ENCODE assay signal across 11 mouse cellular contexts in genomic region chr2:72390474-72390873, GRCm38 (mm10).
DNase-seq lines count a peak whose midpoint lies in the region; ATAC-seq and TF ChIP-seq lines count a peak whose summit lies in the region.
"Had no signal": no experiment of that assay in that cellular context is flagged by ENCODE, and none has a peak within 500 bp of the region (broad histone marks: within the 10 kb centered on the region; RNA-seq: fewer than 3 reads in every experiment).

No protein-coding gene starts in this region.

- 0 out of 2 replicates have a peak, but pooled peaks cover 4% of the 10 kb centered on the region for H3K9me3 ChIP-seq in midbrain, embryonic 14.5 days (ENCODE audit: control insufficient read depth, low read length)
- H3K9me3 ChIP-seq in midbrain, embryonic 10.5 days (replicated peaks) = 0 out of 2 replicates have a peak, but pooled peaks cover 3% of the 10 kb centered on the region
- no peaks in the 10 kb centered on the region for H3K9me3 ChIP-seq in liver, postnatal 0 days (ENCODE audit: low read length)
- H3K9me3 ChIP-seq: limb, embryonic 15.5 days; neural tube, embryonic 12.5 days had no signal

- no peak for TF ChIP-seq CTCF in liver, postnatal 0 days (IDR thresholded peaks at IDR 0.05; ENCODE audit: low read depth)

- TF ChIP-seq EP300 in liver, postnatal 0 days (IDR thresholded peaks at IDR 0.05; ENCODE audit: low read depth) = no peak

- H3K4me2 ChIP-seq in midbrain, embryonic 14.5 days (ENCODE audit: low read length) = no peak overlapping the region
- H3K4me2 ChIP-seq in liver, postnatal 0 days (ENCODE audit: low read depth, low read length) = no peak overlapping the region
- H3K4me2 ChIP-seq: limb, embryonic 15.5 days; neural tube, embryonic 12.5 days had no signal

- H3K36me3 ChIP-seq in midbrain, embryonic 14.5 days (ENCODE audit: control insufficient read depth, insufficient read depth, low read length) = no peaks in the 10 kb centered on the region
- no peaks in the 10 kb centered on the region for H3K36me3 ChIP-seq in midbrain, embryonic 10.5 days
- H3K36me3 ChIP-seq in liver, postnatal 0 days (replicated peaks; ENCODE audit: insufficient read depth, low read length) = no peaks in the 10 kb centered on the region
- H3K36me3 ChIP-seq: limb, embryonic 15.5 days; neural tube, embryonic 12.5 days had no signal

- no peak overlapping the region for H3K4me3 ChIP-seq in midbrain, embryonic 14.5 days (replicated peaks; ENCODE audit: low read depth, low read length)
- no peak overlapping the region for H3K4me3 ChIP-seq in midbrain, embryonic 10.5 days
- H3K4me3 ChIP-seq in liver, postnatal 0 days (ENCODE audit: low read depth, low read length) = no peak overlapping the region
- H3K4me3 ChIP-seq: limb, embryonic 15.5 days; neural tube, embryonic 12.5 days had no signal

- H3K27ac ChIP-seq in midbrain, embryonic 14.5 days (replicated peaks; ENCODE audit: low read depth, low read length) = 0 out of 2 replicates have a peak overlapping the region, but pooled peaks have one; percentile 52
- no peak overlapping the region for H3K27ac ChIP-seq in midbrain, embryonic 10.5 days (replicated peaks)
- no peak overlapping the region for H3K27ac ChIP-seq in liver, postnatal 0 days (ENCODE audit: low read depth)
- H3K27ac ChIP-seq: limb, embryonic 15.5 days; neural tube, embryonic 12.5 days had no signal

- intact Hi-C loops in gastrocnemius, postnatal 14 days (cut with DNase I; ENCODE audit: low total_unique reads) = no loop called here
- intact Hi-C loops in heart, postnatal 10 days (cut with DNase I) = loop anchor here (1.0 to 10.0 kb wide), 3 partner anchors 92 to 356 kb away; no protein-coding TSS in a partner anchor

- no peaks in the 10 kb centered on the region for H3K27me3 ChIP-seq in midbrain, embryonic 14.5 days (ENCODE audit: control insufficient read depth, insufficient read depth, low read length)
- no peaks in the 10 kb centered on the region for H3K27me3 ChIP-seq in midbrain, embryonic 10.5 days (ENCODE audit: low read depth, poor library complexity, severe bottlenecking)
- no peaks in the 10 kb centered on the region for H3K27me3 ChIP-seq in liver, postnatal 0 days (ENCODE audit: insufficient read depth, low read length)
- H3K27me3 ChIP-seq: CH12.LX; limb, embryonic 15.5 days; neural tube, embryonic 12.5 days had no signal

- DNase-seq in midbrain, embryonic 14.5 days = no peak
- no peak for DNase-seq in midbrain, embryonic 10.5 days (ENCODE audit: low spot score)
- peak; percentile 63 for DNase-seq in gastrocnemius, postnatal 14 days
- DNase-seq in heart, postnatal 10 days = peak; percentile 69 to 70
- peak; percentile 32 to 59 for DNase-seq in kidney, postnatal 4 days
- no peak for DNase-seq in liver, postnatal 0 days
- DNase-seq in cerebellum, adult 11 months = no peak

- peaks cover 4% of the 10 kb centered on the region for H3K4me1 ChIP-seq in midbrain, embryonic 14.5 days (ENCODE audit: control insufficient read depth, insufficient read depth, low read length)
- H3K4me1 ChIP-seq in midbrain, embryonic 10.5 days = peaks cover 13% of the 10 kb centered on the region; the same call in 1 of the 2 replicates
- H3K4me1 ChIP-seq in liver, postnatal 0 days (ENCODE audit: insufficient read depth) = no peaks in the 10 kb centered on the region
- H3K4me1 ChIP-seq: neural tube, embryonic 12.5 days had no signal

- H3K9ac ChIP-seq in midbrain, embryonic 14.5 days (replicated peaks; ENCODE audit: low read length) = no peak overlapping the region
- H3K9ac ChIP-seq in liver, postnatal 0 days (replicated peaks) = no peak overlapping the region
- H3K9ac ChIP-seq: limb, embryonic 15.5 days; neural tube, embryonic 12.5 days had no signal

- 88% methylated on average over 6 of the region's 6 CpGs for WGBS in midbrain, embryonic 14.5 days
- WGBS in midbrain, embryonic 10.5 days = 82% methylated on average over 6 of the region's 6 CpGs
- 70% methylated on average over 6 of the region's 6 CpGs for WGBS in liver, postnatal 0 days (ENCODE audit: insufficient replicate concordance)

- ATAC-seq in midbrain, embryonic 14.5 days (ENCODE audit: low FRiP score, low TSS enrichment) = no peak
- ATAC-seq in liver, postnatal 0 days = no peak
- ATAC-seq in erythroid progenitor cell, adult 5-6 weeks (replicated peaks; ENCODE audit: low FRiP score, poor library complexity, severe bottlenecking) = no peak

Comparison
In these comparisons a context has a peak if more than half of its experiments do, and no peak if none do; other contexts are left out.
1. DNase-seq: peak in gastrocnemius, postnatal 14 days (single experiment), heart, postnatal 10 days (2 of 2) and kidney, postnatal 4 days (2 of 2); none in midbrain, embryonic 14.5 days (single experiment), midbrain, embryonic 10.5 days (single experiment), liver, postnatal 0 days (single experiment) and cerebellum, adult 11 months (single experiment).